Mouse (Mus musculus) adrenal gland, adult 18-20 months (tissue): ENCODE results near the gene G430095P16Rik. TPM values are rescaled to one million over a fixed set of nuclear protein-coding genes. Genes with fewer than 3 reads are reported as not detected.
A peak's percentile ranks its signal among the peaks of the same experiment; 100 is the strongest.

Source experiments
- DNase-seq, 2 experiments: peaks; one replicate each; pipeline ENCODE4 v3.0.0; 2021 to 2022; ENCODE audit warnings: low spot score in 2 of 2
- total RNA-seq, 2 experiments: library from RNA; stranded (reverse); gene quantifications; 1 replicate in 1 of 2; 2 replicates in 1 of 2; pipeline ENCODE4 v1.2.3; 2021

The G430095P16Rik gene
- total RNA-seq, 2 experiments from 2014 or later, result 0.45 to 0.76 TPM

DNA sequence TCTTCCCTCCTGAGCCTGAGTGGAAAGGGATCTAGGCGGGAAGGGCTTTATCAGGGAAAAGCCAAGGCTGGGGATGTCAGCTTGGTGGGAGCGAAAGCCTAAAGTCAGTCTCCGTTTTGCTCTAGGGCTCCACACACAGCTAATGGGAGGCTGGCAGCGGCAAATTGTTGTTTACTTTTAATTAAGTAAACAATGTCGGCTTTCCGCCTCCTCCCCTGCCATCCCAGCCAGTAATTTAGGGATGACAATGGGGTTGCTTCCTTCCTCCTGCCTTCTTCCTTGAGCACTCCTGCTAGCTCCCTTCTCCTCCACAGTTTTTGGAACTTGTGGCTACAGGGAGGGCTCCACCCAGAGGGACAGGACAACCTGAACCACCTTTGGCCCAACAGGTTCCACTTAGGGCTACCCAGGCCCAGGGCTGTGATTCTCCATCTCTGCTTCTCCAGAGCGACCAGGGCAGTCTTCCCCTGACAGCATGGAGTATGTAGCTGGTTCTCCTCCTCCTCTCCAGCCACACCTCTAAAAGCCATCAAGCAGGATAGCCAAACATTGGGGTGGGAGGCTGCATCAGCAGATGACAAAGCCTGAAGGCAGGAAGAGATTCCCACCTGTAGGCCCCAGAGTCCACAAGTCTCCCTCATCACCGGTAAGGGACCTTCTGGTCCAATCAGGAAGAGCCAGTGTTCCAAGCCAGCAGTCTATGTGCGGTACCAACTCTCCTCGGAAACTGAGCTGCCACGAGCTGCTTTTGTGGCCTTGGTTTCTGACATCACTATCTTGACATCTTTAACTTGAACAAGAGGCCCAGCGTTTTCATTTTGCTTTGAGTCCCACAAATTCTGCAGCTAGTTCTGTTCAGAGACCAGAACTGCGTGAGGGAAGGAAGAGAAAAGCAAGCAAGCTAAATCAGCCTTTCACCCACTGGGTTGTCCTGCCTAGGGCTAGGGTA lies 18.4 kb downstream of the G430095P16Rik start:
- DNase-seq, result no peak

DNA sequence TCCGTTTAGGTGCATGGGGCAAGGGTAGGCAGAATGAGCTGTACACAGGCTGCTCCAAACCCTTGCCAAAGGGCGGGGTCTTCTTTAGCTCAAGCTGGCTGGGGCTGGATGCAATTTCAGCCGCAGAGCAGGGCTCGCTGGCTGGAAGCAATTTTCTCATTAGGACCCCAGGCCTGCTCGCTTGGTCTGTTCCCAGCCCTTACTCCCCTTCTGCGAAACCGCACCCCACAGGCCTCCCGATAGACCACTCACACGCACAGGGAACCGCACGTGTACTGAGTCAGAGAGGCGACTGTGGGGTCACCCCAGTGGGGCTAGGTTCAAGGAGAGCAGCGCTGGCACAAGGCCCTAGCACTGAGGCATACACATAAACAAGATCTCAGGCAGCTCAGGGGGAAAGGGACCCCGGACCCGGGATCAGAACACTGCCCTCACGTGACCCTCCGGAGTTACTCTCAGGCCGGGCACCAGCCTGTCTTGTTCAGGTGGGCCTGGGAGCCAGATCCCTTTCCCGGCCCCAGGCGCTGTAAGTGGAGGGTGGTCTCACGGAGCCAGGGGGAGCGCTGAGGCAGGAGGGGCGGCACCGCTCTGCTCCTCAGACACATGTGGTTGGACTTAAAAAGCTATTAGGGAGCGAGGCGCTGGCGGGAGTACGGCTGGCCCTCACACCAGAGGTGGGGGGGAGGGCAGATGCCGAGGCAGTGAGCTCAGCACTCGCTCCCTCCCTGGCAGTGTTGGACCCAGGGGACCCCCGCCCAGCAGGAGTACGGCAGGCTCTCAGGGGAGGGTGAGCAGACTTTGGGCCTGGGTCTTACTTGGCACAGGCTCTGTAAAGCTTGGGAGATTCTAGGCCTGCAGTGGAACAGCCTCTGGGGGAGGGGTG lies 19.6 kb downstream of the G430095P16Rik start:
- DNase-seq, result no peak

GRCm38 (mm10) chr8:84743054-84743415 lies 20.2 kb downstream of the G430095P16Rik start:
- no peak for DNase-seq

DNA sequence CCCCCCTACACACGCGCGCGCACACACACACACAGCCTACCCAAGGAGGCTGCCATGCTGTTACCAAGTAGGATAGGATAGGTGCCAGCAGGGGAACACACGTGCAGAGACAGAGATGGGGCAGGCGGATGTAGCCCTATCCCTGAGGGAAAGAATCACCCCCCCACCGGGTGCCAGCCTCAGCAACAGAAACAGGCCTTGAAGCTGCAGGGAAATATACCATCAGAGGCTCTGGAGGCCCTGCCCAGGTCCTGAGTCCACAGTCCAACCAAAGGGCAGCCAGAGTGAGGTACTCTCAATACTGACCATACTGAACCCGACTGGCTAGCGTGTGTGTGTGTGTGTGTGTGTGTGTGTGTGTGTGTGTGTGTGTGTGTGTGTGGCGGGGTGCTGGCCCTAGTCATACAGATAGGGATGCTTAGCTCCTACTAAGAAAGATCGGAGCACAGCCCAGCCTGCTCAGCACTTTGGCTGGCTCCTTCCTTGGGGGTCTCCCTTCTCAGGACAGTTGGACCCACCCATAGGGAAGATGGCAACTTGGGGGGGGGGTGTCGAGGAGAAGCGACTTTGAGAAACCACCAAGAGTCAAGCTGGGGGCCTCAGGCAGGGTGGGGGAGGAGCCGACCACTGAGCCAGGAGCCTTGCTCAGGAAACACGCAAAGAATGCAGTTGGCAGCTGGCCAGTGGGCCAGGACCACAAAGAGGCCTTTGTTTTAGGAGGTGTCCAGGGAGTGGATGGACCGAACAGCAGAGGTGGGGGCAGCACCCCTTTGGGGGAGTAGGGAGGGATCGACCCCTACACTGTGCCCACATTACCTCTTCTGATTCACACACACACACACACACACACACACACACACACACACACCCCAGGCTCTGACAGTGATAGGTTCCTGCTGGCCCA lies 21.0 kb downstream of the G430095P16Rik start:
- peak in 1 of 2 experiments; percentile 60 for DNase-seq

DNA sequence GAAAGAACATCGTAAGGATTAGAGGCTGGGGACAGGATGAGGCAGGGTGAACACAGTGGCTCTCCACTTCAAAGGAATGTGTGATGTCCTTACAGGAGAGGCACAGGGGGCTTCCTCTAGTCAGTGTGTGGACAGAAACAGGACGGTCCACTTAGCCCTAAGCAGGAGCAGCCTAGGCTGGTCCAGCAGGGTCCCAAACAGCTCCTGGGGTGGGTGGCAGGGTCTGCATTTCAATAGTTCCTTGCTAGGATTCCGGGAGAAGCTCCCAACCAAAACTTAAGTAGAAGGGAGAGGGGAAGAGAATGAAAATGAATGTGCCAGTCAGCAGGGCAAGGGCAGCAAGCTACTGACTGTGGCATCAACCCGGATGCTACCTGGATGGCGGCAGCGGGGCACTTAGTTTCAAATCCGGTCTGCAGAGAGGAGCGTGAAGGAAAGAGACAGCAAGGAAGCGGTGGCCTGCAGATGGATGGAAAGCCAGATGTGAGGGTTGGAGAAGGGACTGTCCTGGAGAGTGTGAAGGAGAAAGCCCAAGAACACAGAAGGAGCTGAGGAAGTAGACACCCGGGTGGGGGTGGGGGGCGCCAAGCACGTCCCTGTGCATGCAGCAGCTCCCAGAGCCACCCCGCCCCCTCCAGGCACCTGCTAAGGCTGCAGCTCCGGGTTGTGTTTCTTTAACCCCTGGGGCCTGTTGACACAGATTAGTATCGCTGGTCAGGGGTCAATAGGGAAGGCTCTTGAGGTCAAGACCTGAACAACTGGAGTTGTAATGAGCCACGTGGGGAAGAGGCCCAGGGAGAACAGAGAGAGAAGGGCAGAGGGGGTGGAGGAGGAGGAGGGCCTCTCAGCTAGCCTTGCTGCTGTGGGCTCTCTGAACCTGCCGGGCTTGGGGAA lies 22.5 kb downstream of the G430095P16Rik start:
- no peak for DNase-seq

GRCm38 (mm10) chr8:84749519-84749918 lies 26.7 kb downstream of the G430095P16Rik start:
- DNase-seq, result no peak

GRCm38 (mm10) chr8:84752734-84753582 lies 30.2 kb downstream of the G430095P16Rik start:
- no peak for DNase-seq

DNA sequence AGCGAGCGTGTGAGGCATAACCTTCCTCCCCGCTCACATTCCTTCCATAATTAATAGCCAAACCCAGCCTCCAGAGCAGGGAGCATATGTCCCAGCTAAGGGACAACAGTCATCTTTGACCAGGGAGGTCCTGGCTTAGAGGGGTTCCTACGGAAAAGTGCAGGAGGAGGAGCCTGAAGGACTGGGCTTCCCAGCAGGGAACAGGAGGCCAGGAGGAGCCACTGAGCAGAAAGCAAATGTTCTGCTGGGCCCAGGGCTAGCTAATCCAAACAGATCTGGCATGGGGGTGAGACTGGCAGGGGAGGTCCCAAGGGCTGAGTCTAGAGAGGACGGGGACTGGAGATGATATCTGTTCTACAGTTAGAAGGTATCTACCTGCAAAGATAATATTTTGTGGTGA lies 34.7 kb downstream of the G430095P16Rik start:
- DNase-seq, result no peak

- DNase-seq, result no peak
Measured at GRCm38 (mm10) chr8:84758308-84758707, 35.5 kb downstream of the G430095P16Rik start.

DNA sequence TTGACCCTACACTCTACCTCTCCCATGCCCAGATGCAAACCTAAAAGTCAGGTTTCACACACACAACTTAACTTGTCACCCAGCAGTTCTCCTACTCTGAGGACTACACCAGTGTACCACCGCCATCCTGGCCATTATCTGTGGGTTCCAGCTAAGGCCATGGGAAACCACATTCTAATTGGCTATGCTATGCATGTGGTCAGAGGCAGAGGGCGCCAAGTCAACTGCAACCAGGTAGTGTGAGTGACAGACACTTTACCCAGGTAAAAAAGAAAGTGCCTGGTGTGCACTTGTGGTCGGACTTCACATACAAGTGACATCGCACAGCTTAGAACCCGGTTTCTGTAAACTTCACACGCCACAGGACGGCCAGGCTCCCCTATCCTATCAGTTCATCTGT lies 36.3 kb downstream of the G430095P16Rik start:
- DNase-seq, result no peak

DNA sequence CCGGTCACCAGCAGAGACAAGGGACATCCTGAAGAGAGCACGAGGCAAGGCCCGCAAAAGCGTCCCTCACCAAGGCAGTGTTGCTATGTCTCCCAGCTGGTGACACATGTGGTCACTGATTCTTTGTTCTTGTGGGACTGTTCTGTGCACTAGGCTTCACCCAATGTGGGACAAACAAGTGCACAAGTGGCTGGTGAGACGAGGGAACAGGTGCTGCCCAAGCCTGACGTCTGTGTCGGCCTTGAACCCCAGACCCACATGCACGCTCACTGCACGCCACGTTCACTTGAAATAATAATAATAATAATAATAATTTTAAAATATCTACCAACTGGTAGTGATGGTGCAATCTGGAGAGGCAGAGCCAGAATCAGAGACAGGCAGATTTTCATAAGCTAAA lies 36.9 kb downstream of the G430095P16Rik start:
- DNase-seq, result no peak

GRCm38 (mm10) chr8:84760405-84760805 lies 37.6 kb downstream of the G430095P16Rik start:
- DNase-seq, result no peak

GRCm38 (mm10) chr8:84760901-84761300 lies 38.1 kb downstream of the G430095P16Rik start:
- DNase-seq, result no peak

DNA sequence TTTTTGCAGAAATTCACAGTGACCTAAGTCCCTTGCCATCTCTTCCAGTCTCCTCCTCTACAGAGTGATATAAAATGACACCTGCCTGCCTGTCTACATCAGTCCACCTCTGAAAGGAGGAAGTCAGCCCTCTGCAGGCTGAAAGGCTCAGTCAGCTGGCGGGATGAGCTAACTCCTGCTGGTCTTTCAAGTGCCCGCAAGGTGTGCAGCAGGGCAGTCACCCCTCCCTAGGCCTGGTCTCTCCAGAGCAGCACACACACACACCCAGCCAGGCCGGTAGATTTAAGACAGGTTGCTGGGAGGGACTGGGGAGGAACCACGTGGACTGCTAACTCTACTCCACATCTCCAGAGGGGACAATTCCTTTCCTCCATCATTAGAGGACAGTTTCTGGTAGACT lies 41.3 kb downstream of the G430095P16Rik start:
- no peak for DNase-seq

GRCm38 (mm10) chr8:84764870-84765495 lies 42.2 kb downstream of the G430095P16Rik start:
- no peak for DNase-seq

DNA sequence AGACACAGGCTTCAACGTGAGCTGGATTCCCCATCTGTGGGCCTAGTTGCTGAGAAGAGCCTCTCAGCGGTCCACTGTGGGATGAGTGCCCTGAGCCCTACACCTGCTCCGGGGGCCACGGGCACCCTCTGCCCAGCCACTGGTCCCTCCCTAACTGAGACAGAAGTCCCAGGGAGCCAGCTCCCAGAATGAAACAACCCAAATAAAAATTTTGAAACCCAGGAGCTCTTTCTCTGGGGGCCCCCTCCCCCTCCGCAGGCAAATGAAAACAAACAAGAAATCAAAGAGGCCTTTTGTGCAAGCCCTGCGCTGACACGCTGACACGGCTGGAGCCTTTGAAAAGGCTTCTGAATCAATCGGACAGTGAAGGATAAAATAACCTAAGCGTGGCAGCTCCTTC lies 42.8 kb downstream of the G430095P16Rik start:
- DNase-seq, result no peak

- no peak for DNase-seq
Measured at GRCm38 (mm10) chr8:84766422-84766821, 43.6 kb downstream of the G430095P16Rik start.

DNA sequence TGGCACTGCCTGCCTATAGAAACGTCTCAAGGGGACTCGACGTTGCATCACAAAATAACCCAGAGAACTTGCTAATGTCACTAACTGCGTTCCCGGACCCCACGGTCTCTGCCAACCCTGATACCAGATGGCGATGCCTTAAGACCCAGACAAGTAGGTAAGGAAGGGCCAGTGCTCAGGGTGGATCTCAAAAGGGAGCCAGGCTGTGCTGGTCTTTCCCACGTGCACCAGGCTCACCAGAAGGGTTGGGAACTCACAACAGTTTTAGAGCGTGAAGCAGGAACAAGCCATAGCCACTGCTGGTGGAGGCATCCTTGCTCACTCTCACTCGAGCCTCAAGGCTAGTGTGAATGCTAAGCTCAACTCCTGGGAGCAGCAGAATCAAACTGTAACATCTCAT lies 44.4 kb downstream of the G430095P16Rik start:
- DNase-seq, result no peak
